Mouse (Mus musculus) gastrocnemius, adult 18-20 months (tissue): ENCODE data around the gene Nono. TPM values are rescaled to one million over a fixed set of nuclear protein-coding genes. Genes with fewer than 3 reads are reported as not detected.
A peak's percentile ranks its signal among the peaks of the same experiment; 100 is the strongest.

Experiments used
- DNase-seq: peaks from one replicate; pipeline ENCODE4 v3.0.0; 2021; ENCODE audit warnings: low spot score
- long read RNA-seq, 2 experiments: library from polyadenylated mRNA; stranded (forward); transcript quantifications; one replicate each; pipeline ENCODE4 v2.0.0; 2021
- total RNA-seq, 2 experiments: library from RNA; stranded (reverse); gene quantifications; 2 replicates each; pipeline ENCODE4 v1.2.3; 2021

The Nono gene
- total RNA-seq: 10 to 100 TPM; 36.1 to 52.8 TPM
- long read RNA-seq, experiment 1, transcript Nono-201 (12 exons, 2,562 nt): major isoform, 49 of 57 reads
- long read RNA-seq, experiment 1, partial matches to known transcripts: 0 of 57 reads
- long read RNA-seq, experiment 1, other reads (novel, unspliced or antisense): 8 of 57 reads
- long read RNA-seq, experiment 2, transcript Nono-201 (12 exons, 2,562 nt): major isoform, 58 of 64 reads
- long read RNA-seq, experiment 2, partial matches to known transcripts: 0 of 64 reads
- long read RNA-seq, experiment 2, other reads (novel, unspliced or antisense): 5 of 64 reads

DNA sequence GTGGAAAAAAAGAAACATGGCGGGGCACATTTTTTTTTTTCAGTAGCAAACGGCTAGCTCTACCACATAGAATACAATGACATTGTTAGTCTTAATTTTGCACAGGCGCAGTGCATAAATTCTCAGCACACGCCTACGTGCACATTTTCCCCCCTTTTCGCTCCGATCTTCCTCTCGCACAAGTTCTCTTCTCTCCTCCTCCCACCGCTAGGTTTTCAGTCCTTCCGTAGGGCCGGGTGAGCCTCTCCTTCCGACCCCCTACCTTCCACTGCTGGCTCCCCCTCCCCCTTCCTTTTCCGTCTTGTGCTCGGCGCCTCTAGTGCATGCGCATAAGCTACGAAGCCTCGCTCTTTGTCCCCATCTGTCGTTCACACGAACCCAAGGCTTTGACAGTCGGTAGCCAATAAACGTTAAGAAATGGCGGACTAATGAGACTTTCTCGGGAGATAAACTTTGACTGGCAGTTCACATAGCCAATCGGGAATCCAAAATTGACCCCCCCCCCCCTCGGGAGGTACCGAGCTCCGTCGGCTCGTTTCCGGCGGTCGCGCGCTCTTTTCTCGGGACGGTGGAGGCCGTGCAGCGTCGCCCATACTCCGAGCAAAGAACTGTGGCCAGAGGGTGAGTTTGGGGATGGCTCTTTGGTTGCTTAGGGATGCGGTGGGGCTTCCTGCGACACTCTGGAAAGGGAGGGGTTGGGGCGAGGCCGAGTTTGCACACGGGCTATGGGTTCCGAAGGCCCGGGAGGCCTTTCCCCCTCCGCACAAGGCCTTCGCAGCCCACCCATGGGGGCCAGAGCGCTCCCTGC is at the start of gene Nono:
Nono (plus strand) TSS at position 177 of the 808 bp plus-strand sequence.
- DNase-seq: peak; percentile 82

DNA sequence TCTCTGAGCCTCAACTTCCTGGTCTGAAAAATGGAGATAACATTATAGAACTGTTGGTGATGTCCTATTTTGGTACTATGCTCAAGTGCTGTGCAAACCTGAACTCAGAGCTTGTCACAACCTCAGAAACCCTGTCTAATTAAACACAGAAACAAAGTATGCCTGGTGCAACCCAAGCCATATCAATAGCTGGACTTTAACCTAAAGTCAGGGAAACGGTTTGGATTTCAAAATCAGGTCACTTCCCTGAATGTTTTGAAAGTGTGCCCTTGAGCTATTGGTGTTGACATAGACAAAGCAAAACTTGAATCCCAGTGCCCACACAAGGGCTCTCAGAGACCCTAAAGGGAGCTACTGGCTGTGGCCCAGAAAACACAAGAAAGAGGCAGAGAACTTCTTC is 49.4 kb upstream of the Nono start:
- DNase-seq: no peak

DNA sequence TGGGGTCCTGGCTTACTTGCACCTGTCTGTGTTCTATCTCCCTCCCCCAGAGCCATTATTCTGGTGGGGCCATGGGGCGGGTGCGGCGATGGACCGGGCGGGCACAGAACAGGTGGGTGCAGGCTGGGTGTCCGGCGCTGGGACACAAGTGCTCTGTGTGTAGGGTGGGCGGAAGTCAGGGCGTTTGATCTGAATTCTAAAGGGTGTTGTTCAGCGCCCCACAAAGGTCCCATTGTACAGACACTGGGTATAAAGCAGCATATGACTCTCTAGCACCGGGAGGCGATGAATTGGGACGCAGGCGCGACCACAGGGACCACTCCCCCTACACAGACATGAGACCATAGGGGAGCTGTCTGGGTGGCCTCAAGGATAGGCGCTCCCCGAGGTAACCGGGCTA is 45.7 kb upstream of the Nono start:
- no peak for DNase-seq

DNA sequence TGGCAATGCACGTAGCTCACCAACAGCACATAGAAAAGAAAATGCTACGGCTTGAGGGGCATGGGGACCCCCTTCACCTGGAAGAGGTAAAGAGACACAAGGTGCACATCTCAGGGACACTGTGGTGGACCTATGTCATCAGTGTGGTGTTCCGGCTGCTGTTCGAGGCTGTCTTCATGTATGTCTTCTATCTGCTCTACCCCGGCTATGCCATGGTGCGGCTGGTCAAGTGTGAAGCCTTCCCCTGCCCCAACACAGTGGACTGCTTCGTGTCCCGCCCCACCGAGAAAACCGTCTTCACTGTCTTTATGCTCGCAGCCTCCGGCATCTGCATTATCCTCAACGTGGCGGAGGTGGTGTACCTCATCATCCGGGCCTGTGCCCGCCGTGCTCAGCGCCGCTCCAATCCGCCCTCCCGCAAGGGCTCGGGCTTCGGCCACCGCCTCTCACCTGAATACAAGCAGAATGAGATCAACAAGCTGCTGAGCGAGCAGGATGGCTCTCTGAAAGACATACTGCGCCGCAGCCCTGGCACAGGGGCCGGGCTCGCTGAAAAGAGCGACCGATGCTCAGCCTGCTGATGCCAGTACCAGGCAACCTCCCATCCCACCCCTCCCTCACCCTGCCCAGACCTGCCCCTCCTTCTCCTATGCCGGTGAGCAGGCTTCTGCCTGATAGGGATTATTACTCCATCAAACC is 44.5 kb upstream of the Nono start:
- no peak for DNase-seq

DNA sequence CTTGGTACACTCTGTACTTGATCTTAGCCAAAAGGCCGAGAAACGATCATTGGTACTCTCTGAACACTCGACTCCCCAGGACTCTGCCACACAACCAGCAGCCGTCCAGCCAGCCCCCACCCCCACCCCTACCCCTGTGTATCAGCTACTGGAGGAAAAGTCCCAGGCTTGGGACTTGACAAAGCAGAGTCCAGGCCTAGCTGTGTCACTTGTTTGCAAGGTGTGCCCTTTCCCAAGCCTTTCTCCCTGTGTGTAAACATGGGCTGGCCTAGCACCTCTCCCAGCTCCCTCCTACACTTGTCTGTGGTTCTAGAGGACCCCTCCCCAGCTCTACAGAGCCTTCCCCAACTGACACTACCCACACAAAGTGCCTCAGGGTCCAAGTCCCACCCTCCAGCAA is 42.9 kb upstream of the Nono start:
- no peak for DNase-seq

DNA sequence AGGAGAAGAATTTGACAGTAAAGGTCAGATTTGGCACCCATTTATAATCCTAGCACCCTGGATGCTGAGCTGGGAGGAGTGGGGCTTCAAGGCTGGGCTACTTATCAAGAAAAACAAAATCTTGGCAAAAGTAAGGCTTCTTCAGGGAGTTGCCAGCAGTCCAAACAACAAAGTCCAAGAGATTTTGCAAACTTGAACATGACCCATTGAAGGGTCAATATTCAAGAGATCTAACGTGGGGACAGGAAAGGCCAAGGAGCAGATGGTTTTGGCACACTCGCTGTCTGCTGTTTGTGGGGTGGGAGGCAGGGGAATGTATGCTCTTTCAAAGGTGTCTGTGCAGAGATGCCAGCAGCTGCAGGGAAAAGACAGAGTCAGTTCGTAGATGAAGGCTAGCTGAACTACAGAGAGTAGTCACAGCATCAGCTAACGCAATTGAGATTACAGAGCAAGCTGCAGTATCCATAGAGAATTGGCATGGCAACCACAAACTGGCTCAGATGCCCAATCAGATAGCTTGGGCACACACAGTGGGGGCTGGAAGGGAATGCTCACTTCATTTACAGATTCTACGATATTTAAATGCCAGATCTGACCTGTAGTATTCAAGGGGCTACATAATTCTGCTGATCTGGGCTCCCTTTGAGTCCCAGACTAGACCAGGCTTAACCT is 40.1 kb upstream of the Nono start:
- no peak for DNase-seq

DNA sequence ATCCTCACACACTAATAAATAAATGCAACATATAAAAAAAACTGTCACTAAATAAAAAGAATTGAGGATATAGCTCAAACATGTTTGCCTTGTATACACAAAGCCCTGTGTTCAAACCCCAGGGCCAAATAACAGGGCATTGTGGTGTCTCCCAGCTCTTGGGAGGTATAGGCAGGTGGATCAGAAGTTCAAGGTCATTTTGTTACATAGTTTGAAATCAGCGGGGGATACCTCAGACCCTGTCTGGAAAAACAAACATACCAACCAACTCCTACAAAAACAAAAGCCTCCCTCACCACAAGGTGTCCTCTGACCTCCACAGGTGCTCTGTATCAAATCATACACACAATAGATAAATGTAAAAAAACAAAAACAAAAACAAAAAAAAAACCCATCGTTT is 34.8 kb upstream of the Nono start:
- DNase-seq: no peak

DNA sequence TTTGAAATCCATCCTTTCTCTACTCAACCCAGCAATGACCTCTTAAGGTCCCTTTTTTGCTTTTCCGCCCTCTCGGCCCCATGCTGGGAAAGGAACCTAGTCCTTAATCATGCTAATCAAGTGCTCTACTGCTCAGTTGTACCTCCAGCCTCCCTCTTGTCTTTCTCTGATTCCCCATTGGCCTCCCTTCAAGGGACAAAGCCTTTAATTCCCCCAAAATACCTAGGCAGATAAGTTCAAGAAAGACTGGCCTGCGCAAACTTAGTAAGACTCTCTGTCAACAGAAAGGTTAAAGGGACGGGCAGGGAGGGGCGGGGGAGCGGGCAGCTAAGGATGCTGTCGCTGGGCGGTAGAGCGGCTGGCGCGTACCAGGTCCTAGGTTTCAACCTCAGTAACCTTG is 32.7 kb upstream of the Nono start:
- DNase-seq: no peak

DNA sequence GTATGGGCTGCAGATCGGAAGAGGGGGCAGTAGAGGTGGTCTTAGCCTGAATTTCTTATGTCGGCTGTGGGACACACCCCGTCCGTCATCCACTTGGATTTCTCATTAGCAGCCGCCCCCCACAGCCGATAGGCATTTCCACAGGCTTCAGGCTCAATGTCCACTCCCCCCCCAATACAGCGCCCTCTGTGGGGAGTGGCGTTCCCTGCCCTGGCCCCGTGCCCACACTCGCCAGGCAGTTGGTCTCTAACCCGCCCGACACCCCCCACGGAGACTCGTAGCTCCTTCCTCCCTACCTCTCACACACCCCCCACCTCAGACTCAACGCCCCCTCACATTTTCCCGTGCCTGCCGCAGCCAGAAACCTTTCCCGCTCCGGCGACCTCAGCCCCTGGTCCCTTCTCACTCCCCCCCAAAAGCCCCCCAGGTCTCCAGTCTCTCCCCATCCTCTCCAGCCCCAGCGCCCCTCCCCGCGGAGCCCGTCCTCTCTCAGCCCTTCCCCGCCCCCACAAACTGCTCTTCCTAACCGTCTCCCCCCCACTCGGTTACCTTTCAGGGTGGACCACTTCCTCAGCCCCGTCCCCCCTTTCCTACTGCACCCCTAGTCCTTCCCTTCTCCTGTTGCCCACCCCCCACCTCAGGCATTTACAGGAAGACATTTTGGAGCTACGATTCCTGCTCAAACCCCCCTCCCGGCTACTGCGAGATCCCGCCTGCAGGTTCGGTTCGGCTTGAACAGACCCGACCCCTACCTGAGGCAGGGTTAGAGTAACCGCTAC is 10.0 kb upstream of the Nono start:
- DNase-seq: peak; percentile 39

DNA sequence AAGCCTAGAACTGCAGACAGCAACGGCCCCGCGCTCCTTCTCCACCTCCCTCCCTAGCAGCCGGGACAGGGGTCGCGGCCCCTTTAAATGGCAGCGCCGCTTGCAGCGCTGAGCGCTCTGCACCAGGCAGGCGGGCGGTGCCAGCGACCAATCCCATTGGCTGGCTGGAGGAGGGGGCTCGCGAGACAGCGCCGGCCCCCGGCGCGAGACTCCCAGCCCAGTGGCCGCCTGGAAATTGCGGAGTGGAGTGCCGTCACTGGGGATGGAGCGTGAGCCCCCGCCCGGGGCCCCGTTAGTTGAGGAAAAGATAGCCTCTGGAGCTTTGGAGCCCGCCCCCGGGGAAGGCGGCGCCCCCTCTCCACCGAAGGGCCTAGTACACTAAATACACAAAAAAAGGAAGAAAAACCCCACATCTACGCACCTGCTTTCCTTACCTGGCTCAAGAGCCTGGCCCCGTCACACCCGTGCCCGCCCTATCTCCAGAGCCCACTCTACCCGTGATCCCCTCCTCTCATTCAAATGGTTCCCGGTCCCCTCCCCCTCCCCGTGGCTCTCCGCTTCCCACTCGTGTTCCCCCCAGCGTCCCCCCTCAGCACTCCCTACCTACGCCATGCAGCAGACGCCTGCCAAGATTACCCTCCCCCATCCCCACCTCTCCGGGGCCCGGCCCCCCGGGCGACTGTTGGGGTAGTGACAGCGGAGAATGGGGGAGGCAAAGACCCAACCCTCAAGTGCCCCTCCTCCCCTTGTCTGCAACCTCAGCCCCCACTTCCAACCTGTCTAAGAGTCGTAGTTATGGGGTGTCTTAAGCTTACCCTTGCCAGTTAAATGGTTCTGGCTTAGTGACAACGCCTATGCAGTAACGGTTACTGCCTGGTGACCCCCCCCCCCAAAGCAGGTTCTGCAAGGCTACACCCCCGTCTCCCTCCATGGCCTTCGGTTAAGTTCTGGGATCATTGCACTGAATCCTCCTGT is 9.1 kb upstream of the Nono start:
- DNase-seq: peak; percentile 76

DNA sequence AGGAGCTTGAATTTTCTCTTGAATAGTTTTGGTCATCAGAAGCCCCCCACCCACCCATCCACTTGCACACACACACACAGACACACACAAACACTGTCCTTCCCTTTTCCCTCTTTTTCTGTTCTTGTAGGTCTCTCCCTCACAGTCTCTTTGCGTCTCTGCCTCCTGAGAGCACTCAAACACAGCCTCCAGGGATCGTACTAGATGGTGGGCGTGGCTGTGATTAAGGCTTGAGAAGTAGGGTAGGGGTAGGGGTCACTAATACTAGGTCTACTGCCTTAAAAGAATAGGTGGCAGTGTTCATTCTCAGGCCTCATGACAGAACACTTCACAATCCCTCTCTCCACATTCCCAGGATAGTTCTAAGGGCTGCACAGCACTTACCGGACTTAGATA is 8.4 kb upstream of the Nono start, which contains the start of gene Zmym3:
Zmym3 (minus strand) TSS at position 150 of the 396 bp plus-strand sequence.
- no peak for DNase-seq

DNA sequence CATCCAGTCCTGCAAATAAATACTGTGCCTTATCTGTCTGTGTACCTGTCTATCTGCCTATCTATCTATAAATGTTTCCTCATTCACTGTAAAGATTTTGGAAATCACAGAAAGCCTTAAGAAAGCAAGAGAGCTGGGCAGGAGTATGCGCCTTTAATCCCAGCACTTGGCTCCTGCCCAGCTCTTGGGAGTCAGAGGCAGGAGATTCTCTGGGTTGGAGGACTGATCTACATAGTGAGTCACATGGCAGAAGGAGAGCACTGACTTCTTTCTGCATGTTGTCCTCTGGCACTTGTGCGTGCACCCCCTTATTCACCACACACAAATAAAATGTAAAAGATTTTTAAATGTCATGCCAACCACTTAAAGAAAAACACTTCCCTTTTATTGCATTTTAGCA is 5.7 kb upstream of the Nono start:
- DNase-seq: no peak

DNA sequence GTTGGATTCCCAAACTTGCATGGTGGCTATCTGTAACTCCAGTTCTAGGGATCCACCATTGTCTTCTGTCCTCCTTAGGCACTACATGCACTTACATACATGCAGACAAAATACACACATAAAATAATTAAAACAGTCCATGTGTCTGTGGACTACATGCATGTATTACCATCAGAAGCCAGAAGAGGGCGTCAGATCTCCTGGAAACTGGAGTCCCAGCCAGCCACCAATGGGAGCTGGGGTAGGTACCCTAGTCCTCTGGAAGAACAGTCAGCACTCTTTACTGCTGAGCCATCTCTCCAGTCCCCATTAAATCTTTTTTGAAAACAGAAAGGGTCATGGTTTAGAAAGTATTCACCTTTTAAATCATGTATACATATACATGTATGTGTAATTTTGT is 1.3 kb upstream of the Nono start:
- peak; percentile 28 for DNase-seq

DNA sequence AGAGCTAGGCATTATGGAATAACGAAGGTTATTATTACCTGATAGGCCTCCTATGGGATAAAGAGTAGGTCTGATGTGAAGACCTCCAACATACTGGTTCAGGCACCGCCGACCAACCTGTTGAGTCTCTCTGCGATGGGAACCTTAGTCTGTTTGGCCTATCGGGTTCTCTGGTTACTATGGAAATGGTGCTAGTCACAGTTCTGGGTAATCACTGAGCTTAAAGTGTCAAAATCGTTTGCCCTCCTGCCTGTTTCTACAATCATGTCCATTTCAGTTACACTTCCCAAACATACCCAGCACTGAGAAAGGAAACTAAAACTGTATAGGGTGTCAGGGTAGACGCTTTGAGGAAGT is 355 bp upstream of the Nono start:
- no peak for DNase-seq

DNA sequence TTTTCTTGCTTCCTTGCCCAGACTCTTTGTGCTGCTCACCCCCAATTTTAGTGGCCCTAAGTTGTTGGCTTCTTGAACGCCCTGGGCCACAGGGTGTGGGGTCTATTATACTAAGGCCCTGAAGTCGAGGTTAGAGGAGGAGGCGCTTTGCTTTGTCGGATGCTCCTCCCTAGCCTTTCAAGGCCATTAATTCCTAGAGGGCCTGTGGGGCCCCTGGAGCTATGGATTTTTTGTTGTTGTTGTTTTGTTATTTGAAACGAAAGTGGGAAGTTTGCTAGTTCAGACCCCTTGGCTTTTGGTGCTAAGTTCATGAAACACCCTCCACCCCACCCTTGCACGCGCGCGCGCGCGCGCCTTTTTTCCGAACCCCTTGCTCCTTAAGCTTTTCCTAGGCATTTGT is 858 bp downstream of the Nono start:
- no peak for DNase-seq

DNA sequence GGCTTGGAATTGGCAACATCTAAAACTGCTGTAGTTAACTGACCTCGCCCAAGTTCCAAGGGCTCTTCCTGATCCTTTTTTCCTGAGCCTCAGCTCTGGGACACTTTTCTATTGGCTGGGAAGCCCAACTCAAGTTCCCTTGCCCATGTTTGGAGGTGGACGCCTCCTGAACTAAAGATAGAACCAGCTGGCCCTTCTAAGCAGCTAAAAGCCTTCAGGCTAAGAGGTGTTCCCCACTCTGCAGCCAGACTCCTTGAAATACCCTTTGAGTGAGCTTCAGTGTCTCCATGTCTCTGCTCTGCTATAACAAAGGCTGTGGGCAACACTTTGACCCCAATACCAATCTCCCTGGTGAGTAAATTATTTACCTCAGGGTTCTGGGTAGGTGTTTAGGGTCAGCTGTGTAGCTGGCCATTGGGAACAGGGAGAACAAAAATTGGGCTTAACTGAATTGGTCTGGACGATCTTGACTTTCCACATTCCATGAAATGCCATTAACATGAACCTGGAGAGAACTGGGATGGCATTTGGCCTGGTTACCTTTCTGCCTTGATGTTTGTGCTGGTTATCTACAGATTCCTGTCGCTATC is 19.9 kb downstream of the Nono start, which contains the start of gene Itgb1bp2:
Itgb1bp2 (plus strand) TSS at position 203 of the 590 bp plus-strand sequence.
- DNase-seq: peak; percentile 33

DNA sequence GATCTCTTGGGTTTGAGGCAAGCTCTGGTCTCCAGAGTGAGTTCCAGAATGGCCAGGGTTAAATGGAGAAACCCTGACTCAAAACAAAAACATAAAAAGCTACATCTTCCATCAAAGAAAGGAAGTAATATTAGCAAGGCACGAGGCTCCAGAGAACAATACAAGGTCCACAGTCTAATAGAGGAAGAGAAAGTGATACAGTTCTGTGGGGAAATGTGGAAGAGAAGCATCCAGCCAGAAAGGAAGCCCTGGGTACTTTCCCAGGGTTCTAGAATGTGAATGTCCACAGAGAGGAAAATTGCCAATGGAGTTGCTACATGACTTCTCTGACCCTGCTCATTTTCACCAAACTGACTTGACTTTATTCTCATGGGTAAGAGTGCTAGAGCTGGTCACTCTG is 22.0 kb downstream of the Nono start:
- DNase-seq: no peak

DNA sequence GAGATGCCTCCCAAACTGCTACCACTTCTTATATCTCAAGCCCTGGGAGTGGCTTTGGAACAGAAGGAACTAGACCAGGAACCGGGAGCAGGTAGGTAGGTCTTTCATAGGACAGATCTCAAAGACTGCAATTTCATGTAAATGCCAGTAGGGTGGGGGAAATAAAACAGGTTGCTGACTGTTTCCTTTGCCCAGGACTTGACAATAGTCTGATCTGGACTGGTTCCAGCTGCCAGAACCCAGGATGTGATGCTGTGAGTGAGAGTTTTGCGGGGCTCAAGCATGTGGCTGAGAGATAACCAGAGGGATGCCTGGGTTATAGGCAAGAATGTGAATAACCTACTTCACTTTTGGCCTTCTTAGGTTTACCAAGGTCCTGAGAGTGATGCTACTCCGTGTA is 22.5 kb downstream of the Nono start:
- DNase-seq: no peak

DNA sequence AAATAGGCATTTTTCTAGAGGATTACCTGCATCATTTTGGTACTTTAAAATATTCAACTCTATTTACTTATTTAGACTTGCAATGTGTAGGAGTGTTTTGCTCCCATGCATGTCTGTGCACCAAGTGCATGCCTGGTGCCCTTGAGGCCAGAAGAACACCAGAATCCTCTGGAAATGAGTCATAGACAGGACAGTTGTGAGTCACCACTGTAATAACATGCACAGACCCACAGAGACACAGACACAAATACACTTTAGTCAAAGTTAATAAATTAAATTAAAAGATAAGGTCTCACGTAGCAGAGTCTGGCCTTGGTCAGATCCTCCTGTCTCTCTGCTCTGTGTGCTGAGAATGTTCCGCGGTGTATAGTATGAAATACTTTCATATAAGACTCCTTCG is 43.1 kb downstream of the Nono start:
- DNase-seq: no peak
